Comparison of ENCODE assay signal across 22 mouse cellular contexts in genomic region chr8:107521788-107522554, GRCm38 (mm10).
DNase-seq lines count a peak whose midpoint lies in the region; ATAC-seq and TF ChIP-seq lines count a peak whose summit lies in the region.
"Had no signal": no experiment of that assay in that cellular context is flagged by ENCODE, and none has a peak within 500 bp of the region (broad histone marks: within the 10 kb centered on the region; RNA-seq: fewer than 3 reads in every experiment).

No protein-coding gene starts in this region.

- H3K27ac ChIP-seq in heart, embryonic 13.5 days (replicated peaks) = 0 out of 2 replicates have a peak overlapping the region, but pooled peaks have one; percentile 9
- 0 out of 2 replicates have a peak overlapping the region, but pooled peaks have one; percentile 36 for H3K27ac ChIP-seq in lung, embryonic 14.5 days (ENCODE audit: low read depth)
- no peak overlapping the region for H3K27ac ChIP-seq in lung, postnatal 0 days (ENCODE audit: low read length)
- peak overlapping the region; percentile 88 for H3K27ac ChIP-seq in limb, embryonic 12.5 days
- H3K27ac ChIP-seq: heart, adult 2 months; hindbrain, embryonic 10.5 days; hindbrain, postnatal 0 days; left cerebral cortex, adult 2 months; liver, embryonic 15.5 days; stomach, postnatal 0 days had no signal

- no peak overlapping the region for H3K4me2 ChIP-seq in heart, embryonic 13.5 days
- no peak overlapping the region for H3K4me2 ChIP-seq in lung, embryonic 14.5 days
- H3K4me2 ChIP-seq in lung, postnatal 0 days (replicated peaks; ENCODE audit: low read depth, low read length) = no peak overlapping the region
- no peak overlapping the region for H3K4me2 ChIP-seq in limb, embryonic 12.5 days
- H3K4me2 ChIP-seq: liver, embryonic 15.5 days had no signal

- whole genome bisulfite sequencing in heart, embryonic 13.5 days = 63% methylated on average over 8 of the region's 8 CpGs
- 72% methylated on average over 8 of the region's 8 CpGs for WGBS in lung, embryonic 14.5 days
- WGBS in lung, postnatal 0 days = 75% methylated on average over 8 of the region's 8 CpGs
- 55% methylated on average over 8 of the region's 8 CpGs for WGBS in limb, embryonic 12.5 days

- ATAC-seq in heart, embryonic 13.5 days (ENCODE audit: extremely low read depth, insufficient number of reproducible peaks, low FRiP score, low TSS enrichment) = no peak
- no peak for ATAC-seq in lung, embryonic 14.5 days (ENCODE audit: insufficient read depth)
- ATAC-seq in lung, postnatal 0 days = no peak
- ATAC-seq in limb, embryonic 12.5 days (ENCODE audit: insufficient number of reproducible peaks, insufficient read depth, low FRiP score, low TSS enrichment, low read depth) = no peak; the same call in 1 of the 2 replicates

- TF ChIP-seq CTCF in lung, embryonic 14.5 days (IDR thresholded peaks at IDR 0.05; ENCODE audit: low read depth) = no peak
- TF ChIP-seq CTCF in lung, postnatal 0 days (IDR thresholded peaks at IDR 0.05) = no peak

- no peak overlapping the region for H3K9ac ChIP-seq in heart, embryonic 13.5 days
- no peak overlapping the region for H3K9ac ChIP-seq in lung, embryonic 14.5 days
- H3K9ac ChIP-seq in lung, postnatal 0 days (replicated peaks; ENCODE audit: low read depth) = no peak overlapping the region
- no peak overlapping the region for H3K9ac ChIP-seq in limb, embryonic 12.5 days (replicated peaks)
- H3K9ac ChIP-seq: liver, embryonic 15.5 days had no signal

- peaks cover 10% of the 10 kb centered on the region; the same call in 1 of the 2 replicates for H3K4me1 ChIP-seq in heart, embryonic 13.5 days
- peaks cover 2% of the 10 kb centered on the region; the same call in 1 of the 2 replicates for H3K4me1 ChIP-seq in lung, embryonic 14.5 days (ENCODE audit: insufficient read depth)
- H3K4me1 ChIP-seq in lung, postnatal 0 days (ENCODE audit: insufficient read depth, low read depth, low read length) = no peaks in the 10 kb centered on the region; the same call in 1 of the 2 replicates
- peaks cover 14% of the 10 kb centered on the region for H3K4me1 ChIP-seq in limb, embryonic 12.5 days (replicated peaks)

- DNase-seq in heart, adult 18-20 months = no peak
- no peak for DNase-seq in lung, embryonic 14.5 days
- DNase-seq in lung, postnatal 0 days (ENCODE audit: low spot score) = no peak
- no peak for DNase-seq in ovary, postnatal 36 days (ENCODE audit: low spot score)
- no peak for DNase-seq in retina, postnatal 1 day
- DNase-seq: adrenal gland, postnatal 25 days; cerebellum, adult 18-20 months; cerebellum, postnatal 36 days; gastrocnemius, adult 2 months; heart, adult 2 months; kidney, adult 9 months; left cerebral cortex, postnatal 4 days; lung, postnatal 10 days; midbrain, embryonic 14.5 days had no signal

- TF ChIP-seq EP300 in lung, postnatal 0 days (IDR thresholded peaks at IDR 0.05) = no peak

- H3K27me3 ChIP-seq in heart, embryonic 13.5 days (replicated peaks) = no peaks in the 10 kb centered on the region
- H3K27me3 ChIP-seq in lung, embryonic 14.5 days (ENCODE audit: insufficient read depth, low read length) = no peaks in the 10 kb centered on the region
- H3K27me3 ChIP-seq in lung, postnatal 0 days (replicated peaks; ENCODE audit: insufficient read depth, low read length) = no peaks in the 10 kb centered on the region
- no peaks in the 10 kb centered on the region for H3K27me3 ChIP-seq in limb, embryonic 12.5 days
- H3K27me3 ChIP-seq: CH12.LX; liver, embryonic 15.5 days had no signal

- peaks cover 10% of the 10 kb centered on the region for H3K36me3 ChIP-seq in heart, embryonic 13.5 days
- H3K36me3 ChIP-seq in lung, embryonic 14.5 days (ENCODE audit: insufficient read depth) = no peaks in the 10 kb centered on the region; the same call in 1 of the 2 replicates
- H3K36me3 ChIP-seq in lung, postnatal 0 days (ENCODE audit: insufficient read depth, low read length) = no peaks in the 10 kb centered on the region
- peaks cover 13% of the 10 kb centered on the region for H3K36me3 ChIP-seq in limb, embryonic 12.5 days

- no peak overlapping the region for H3K4me3 ChIP-seq in heart, embryonic 13.5 days
- H3K4me3 ChIP-seq in lung, embryonic 14.5 days (ENCODE audit: low read depth, low read length) = no peak overlapping the region
- H3K4me3 ChIP-seq in lung, postnatal 0 days (ENCODE audit: low read depth, low read length) = no peak overlapping the region
- no peak overlapping the region for H3K4me3 ChIP-seq in limb, embryonic 12.5 days (replicated peaks)
- H3K4me3 ChIP-seq: gastrocnemius, adult 2 months; heart, adult 2 months; hindbrain, embryonic 10.5 days; left cerebral cortex, adult 2 months; liver, embryonic 15.5 days had no signal

- no peaks in the 10 kb centered on the region for H3K9me3 ChIP-seq in heart, embryonic 13.5 days
- H3K9me3 ChIP-seq in lung, embryonic 14.5 days (ENCODE audit: low read depth, low read length) = no peaks in the 10 kb centered on the region
- no peaks in the 10 kb centered on the region for H3K9me3 ChIP-seq in lung, postnatal 0 days (ENCODE audit: low read length)
- no peaks in the 10 kb centered on the region for H3K9me3 ChIP-seq in limb, embryonic 12.5 days
- H3K9me3 ChIP-seq: hindbrain, embryonic 10.5 days; liver, embryonic 15.5 days had no signal
